Mouse (Mus musculus) testis, adult 10 weeks (tissue): ENCODE measurements around the gene Adra1b. TPM values are rescaled to one million over a fixed set of nuclear protein-coding genes. Genes with fewer than 3 reads are reported as not detected.

Experiments used
- polyA plus RNA-seq: library from polyadenylated mRNA; stranded (reverse); fragments of 350-450 nt; fragmentation: Illumina TruSeq; extraction: RNeasy Lipid Tissue Mini Kit (QIAGEN cat#74804); gene quantifications from one replicate; pipeline ENCODE4 v1.2.3, GENCODE M21; 2014; ENCODE audit warnings: low read depth, low replicate concordance

Gene Adra1b
- polyA plus RNA-seq = not detected

GRCm38 (mm10) chr11:43901051-43901654 lies at the start of gene Adra1b:
Adra1b (minus strand) TSS chr11:43901210.

GRCm38 (mm10) chr11:43747233-43748226 lies 153.5 kb downstream of the Adra1b start, which contains the start of gene Ttc1:
Ttc1 (minus strand) TSS chr11:43748008.

Other genes starting within 250 kb of the Adra1b start
- gene Pwwp2a, start 219.2 kb downstream of the Adra1b start, polyA plus RNA-seq = 25.0 TPM
- gene Ttc1, start 153.2 kb downstream of the Adra1b start, polyA plus RNA-seq = 90.5 TPM